Mouse (Mus musculus): ENCODE results near the gene Cd300lf. TPM values are rescaled to one million over a fixed set of nuclear protein-coding genes. Genes with fewer than 3 reads are reported as not detected.

Gene Cd300lf
- total RNA-seq, 2 experiments from 2014 or later, result 1.0 TPM; not detected in 1

GRCm38 (mm10) chr11:115112196-115112595 is 21.6 kb downstream of the Cd300lf start:
- ATAC-seq (replicated peaks; ENCODE audit: low FRiP score, low TSS enrichment, poor library complexity, severe bottlenecking), result no peak

- no peak for ATAC-seq (replicated peaks; ENCODE audit: low FRiP score, low TSS enrichment, poor library complexity, severe bottlenecking)
These were observed 23.5 kb downstream of the Cd300lf start for GRCm38 (mm10) chr11:115110271-115110670.

GRCm38 (mm10) chr11:115108176-115108575 is 25.6 kb downstream of the Cd300lf start:
- no peak for ATAC-seq (replicated peaks; ENCODE audit: low FRiP score, low TSS enrichment, poor library complexity, severe bottlenecking)

GRCm38 (mm10) chr11:115107403-115107916 is 26.3 kb downstream of the Cd300lf start:
- ATAC-seq (replicated peaks; ENCODE audit: low FRiP score, low TSS enrichment, poor library complexity, severe bottlenecking), result no peak

GRCm38 (mm10) chr11:115106638-115107037 is 27.2 kb downstream of the Cd300lf start:
- no peak for ATAC-seq (replicated peaks; ENCODE audit: low FRiP score, low TSS enrichment, poor library complexity, severe bottlenecking)

- no peak for ATAC-seq (replicated peaks; ENCODE audit: low FRiP score, low TSS enrichment, poor library complexity, severe bottlenecking)
These were observed 28.8 kb downstream of the Cd300lf start for GRCm38 (mm10) chr11:115104769-115105563.

- no peak for ATAC-seq (replicated peaks; ENCODE audit: low FRiP score, low TSS enrichment, poor library complexity, severe bottlenecking)
These were observed 30.1 kb downstream of the Cd300lf start for GRCm38 (mm10) chr11:115103470-115104413.

- ATAC-seq (replicated peaks; ENCODE audit: low FRiP score, low TSS enrichment, poor library complexity, severe bottlenecking), result no peak
These were observed 31.7 kb downstream of the Cd300lf start for GRCm38 (mm10) chr11:115102116-115102515.

GRCm38 (mm10) chr11:115101615-115102051 is 32.2 kb downstream of the Cd300lf start:
- no peak for ATAC-seq (replicated peaks; ENCODE audit: low FRiP score, low TSS enrichment, poor library complexity, severe bottlenecking)

- ATAC-seq (replicated peaks; ENCODE audit: low FRiP score, low TSS enrichment, poor library complexity, severe bottlenecking), result no peak
These were observed 33.1 kb downstream of the Cd300lf start for GRCm38 (mm10) chr11:115100741-115101140.

- ATAC-seq (replicated peaks; ENCODE audit: low FRiP score, low TSS enrichment, poor library complexity, severe bottlenecking), result no peak
These were observed 33.7 kb downstream of the Cd300lf start for GRCm38 (mm10) chr11:115100032-115100621.

GRCm38 (mm10) chr11:115099241-115099840 is 34.5 kb downstream of the Cd300lf start:
- no peak for ATAC-seq (replicated peaks; ENCODE audit: low FRiP score, low TSS enrichment, poor library complexity, severe bottlenecking)

- no peak for ATAC-seq (replicated peaks; ENCODE audit: low FRiP score, low TSS enrichment, poor library complexity, severe bottlenecking)
These were observed 35.4 kb downstream of the Cd300lf start for GRCm38 (mm10) chr11:115098203-115098932.

- ATAC-seq (replicated peaks; ENCODE audit: low FRiP score, low TSS enrichment, poor library complexity, severe bottlenecking), result no peak
These were observed 41.7 kb downstream of the Cd300lf start for GRCm38 (mm10) chr11:115092140-115092539.

- ATAC-seq (replicated peaks; ENCODE audit: low FRiP score, low TSS enrichment, poor library complexity, severe bottlenecking), result peak; percentile 77
These were observed 42.4 kb downstream of the Cd300lf start, which contains the start of gene Rab37 for GRCm38 (mm10) chr11:115091362-115091901. Rab37 (plus strand) TSS chr11:115091431.

- ATAC-seq (replicated peaks; ENCODE audit: low FRiP score, low TSS enrichment, poor library complexity, severe bottlenecking), result no peak
These were observed 43.9 kb downstream of the Cd300lf start for GRCm38 (mm10) chr11:115089853-115090252.

- no peak for ATAC-seq (replicated peaks; ENCODE audit: low FRiP score, low TSS enrichment, poor library complexity, severe bottlenecking)
These were observed 47.6 kb downstream of the Cd300lf start for GRCm38 (mm10) chr11:115086213-115086612.

- ATAC-seq (replicated peaks; ENCODE audit: low FRiP score, low TSS enrichment, poor library complexity, severe bottlenecking), result no peak
These were observed 48.7 kb downstream of the Cd300lf start for GRCm38 (mm10) chr11:115085064-115085463.
